Mouse (Mus musculus) brown adipose tissue, adult 24 weeks (tissue): Measurements from ENCODE around the gene Nutm1. TPM values are rescaled to one million over a fixed set of nuclear protein-coding genes. Genes with fewer than 3 reads are reported as not detected.

Experiments
- H3K27ac ChIP-seq: fragments of 200-500 bp; replicated peaks from 2 replicates; pipeline ENCODE4 v1.5.1; 2012; ENCODE audit warnings: low read depth, mild to moderate bottlenecking, low read length
- H3K4me1 ChIP-seq: fragments of 200-500 bp; 2 replicates; pipeline ENCODE4 v1.6.1; 2012; ENCODE audit warnings: low read length, mixed read lengths; ENCODE audit not compliant: control insufficient read depth, insufficient read depth, insufficient read length
- H3K4me3 ChIP-seq: fragments of 200-500 bp; 2 replicates; pipeline ENCODE4 v1.5.1; 2012; ENCODE audit warnings: low read depth, mild to moderate bottlenecking, low read length, moderate library complexity; ENCODE audit not compliant: insufficient read depth
- polyA plus RNA-seq: library from polyadenylated mRNA; stranded (reverse); fragments of >200 nt; gene quantifications from 2 replicates; pipeline ENCODE4 v1.2.4, GENCODE M21; 2012; ENCODE audit not compliant: missing spikeins, insufficient read depth, insufficient read length

The Nutm1 gene
- polyA plus RNA-seq, 1 experiment: not detected

DNA sequence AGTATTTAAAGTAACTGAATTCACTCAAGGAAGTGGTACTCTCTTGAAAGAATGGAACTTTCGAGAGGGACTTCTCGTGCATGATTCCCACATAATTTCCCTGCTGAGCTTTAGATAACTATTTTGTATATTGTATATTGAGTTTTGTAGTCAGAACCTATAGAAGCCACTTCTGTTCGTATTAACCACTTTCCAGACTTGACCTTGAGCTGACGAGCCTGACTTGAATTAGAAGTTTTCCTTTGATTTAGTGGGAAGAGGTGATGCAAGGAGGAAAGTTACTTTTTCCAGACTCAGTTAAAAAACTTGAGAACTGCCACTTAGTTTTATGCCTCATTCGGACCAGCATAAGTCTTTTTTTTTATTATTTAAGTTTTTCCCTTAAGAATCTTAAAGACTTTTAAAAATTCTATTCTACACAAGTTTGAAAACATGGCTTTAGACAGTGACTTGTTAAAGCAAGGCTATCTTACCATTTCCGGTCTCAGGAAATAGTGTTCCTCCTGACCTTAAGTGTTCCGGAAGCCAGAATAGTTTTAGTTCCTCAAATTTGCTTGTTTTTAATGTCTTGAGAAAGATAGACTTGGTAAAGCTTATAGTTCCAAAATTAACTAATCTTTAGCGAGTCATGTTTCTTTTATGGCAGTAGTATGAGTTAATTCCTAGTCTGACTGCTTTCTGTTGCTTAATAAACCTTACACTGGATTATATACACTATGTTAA, 8.6 kb upstream of the Nutm1 start:
- peak overlapping the region; percentile 34; the same call in 1 of the 2 replicates for H3K27ac ChIP-seq
- peak overlapping the region; percentile 22; the same call in 1 of the 2 replicates for H3K4me3 ChIP-seq

DNA sequence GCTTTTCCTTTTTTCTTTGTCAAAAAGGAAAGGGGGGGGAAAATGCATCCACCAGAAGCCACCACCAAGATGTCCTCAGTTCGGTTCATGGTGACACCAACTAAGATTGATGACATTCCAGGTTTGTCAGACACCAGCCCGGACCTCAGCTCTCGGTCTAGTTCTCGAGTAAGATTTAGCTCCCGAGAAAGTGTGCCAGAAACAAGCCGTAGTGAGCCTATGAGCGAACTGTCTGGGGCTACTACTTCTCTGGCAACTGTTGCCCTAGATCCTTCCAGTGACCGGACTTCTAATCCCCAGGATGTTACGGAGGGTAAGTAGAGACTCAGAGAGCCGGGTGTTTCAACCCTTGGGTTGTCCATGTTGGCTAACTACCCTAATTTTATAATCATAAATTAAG, 7.7 kb upstream of the Nutm1 start:
- Histone ChIP-seq H3K27ac (peak overlapping the region; percentile 71), H3K4me1 (peaks cover 7% of the 10 kb centered on the region), H3K4me3 (peak overlapping the region; percentile 84)

More for the DNA sequence above, 8.6 kb upstream of the Nutm1 start:
- peaks cover 7% of the 10 kb centered on the region for H3K4me1 ChIP-seq

- H3K27ac ChIP-seq: peak within 1 kb of the TSS; percentile 81
- H3K4me3 ChIP-seq: peak within 1 kb of the TSS; percentile 84
- peaks cover 5% of the 10 kb centered on the region for H3K4me1 ChIP-seq
Measured at GRCm38 (mm10) chr2:112266242-112266592, 7.1 kb upstream of the Nutm1 start, which contains the start of gene Gm21985. Gene Gm21985 (plus strand): TSS chr2:112266314.

DNA sequence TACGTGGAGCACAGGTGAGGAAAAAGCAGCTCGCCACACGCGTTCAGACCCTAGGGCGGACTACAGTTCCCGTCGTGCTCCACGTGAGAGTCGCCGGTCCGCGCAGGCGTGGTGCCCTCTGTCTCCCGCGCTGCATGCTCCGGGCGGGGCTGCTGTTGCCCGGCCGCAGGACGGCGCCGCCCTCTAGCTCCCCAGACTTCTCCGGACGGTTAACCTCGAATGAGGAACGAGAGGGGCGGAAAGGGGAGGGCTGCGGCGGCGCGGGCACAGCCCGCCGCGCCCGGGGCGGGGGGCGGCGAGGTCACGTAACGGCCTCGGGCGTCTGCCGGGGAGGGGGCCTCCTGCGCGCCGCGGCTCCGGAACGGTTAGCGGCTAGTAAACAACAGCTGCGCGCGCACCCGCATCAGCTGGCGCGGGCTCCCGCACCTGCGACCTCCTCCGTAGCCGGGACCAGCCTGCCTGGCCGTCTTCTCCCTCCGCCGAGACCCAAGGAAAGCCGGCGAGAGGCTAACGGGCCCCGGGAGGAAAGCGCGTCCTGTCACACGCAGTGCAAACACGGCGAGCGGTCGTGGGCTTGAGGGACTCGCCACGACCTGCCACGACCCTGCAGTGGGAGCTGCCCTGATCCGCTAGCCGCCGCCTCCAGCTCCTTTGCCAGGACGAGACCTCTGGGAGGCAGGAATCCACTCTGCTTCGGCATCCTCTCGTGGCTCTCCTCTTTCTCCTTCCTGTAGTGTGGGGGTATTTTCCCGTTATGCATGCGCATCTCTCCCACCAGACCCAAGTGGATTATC, 6.6 kb upstream of the Nutm1 start, which contains the start of gene Slc12a6:
Gene Slc12a6 (plus strand): TSS at position 378 of the 794 bp plus-strand sequence.
- H3K4me1 ChIP-seq: peaks cover 4% of the 10 kb centered on the region; the same call in 1 of the 2 replicates
- peak within 1 kb of the TSS; percentile 81 for H3K27ac ChIP-seq
- peak within 1 kb of the TSS; percentile 84 for H3K4me3 ChIP-seq

DNA sequence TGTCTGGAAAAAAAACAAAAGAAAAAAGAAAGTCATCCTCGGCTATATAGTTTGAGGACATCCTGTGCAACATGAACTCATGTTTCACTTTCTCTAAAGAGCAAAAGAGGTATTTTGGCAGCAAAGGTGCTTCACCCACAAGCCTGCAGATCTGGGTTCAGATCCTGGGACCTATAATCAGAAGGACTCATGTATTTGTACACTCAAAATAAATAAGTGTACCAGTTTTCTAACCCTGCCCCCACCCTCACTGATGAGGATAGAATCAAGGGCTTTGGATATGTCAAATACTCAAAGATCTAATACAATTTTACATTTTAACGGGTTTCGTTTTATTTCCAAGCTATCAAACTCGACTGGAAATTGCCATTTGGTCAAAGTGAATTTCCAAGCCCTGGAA, 5.3 kb upstream of the Nutm1 start:
- Histone ChIP-seq H3K27ac (no peak overlapping the region), H3K4me3 (no peak overlapping the region), H3K4me1 (no peaks in the 10 kb centered on the region)

DNA sequence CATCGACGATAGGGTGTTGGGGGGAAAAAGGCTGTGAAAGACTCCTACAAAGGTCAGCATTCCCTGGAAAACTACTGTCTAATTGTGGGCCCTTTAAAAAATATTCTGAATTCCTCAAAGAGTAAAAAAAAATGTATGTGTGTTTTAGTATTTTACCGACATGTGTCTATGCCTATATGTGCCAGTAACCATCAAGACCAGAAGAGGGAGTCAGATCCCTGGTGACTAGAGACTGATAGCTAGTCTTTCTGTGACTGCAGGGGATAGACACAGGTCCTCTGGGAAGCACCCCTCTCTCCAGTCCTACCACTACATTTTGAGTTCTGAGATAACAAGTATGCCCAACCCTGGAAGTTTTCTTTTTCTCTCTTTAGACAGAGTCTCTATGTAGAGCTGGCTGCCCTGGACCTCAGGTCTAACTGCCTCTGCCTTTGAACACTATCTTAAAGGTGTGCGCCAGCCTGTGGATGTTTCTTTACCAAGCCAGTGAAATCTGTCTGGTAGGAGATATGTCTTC, 3.7 kb upstream of the Nutm1 start:
- peak overlapping the region; percentile 60 for H3K4me3 ChIP-seq
- H3K4me1 ChIP-seq: no peaks in the 10 kb centered on the region
- no peak overlapping the region for H3K27ac ChIP-seq

GRCm38 (mm10) chr2:112261748-112262653, 2.9 kb upstream of the Nutm1 start, which contains the start of gene Nop10:
Gene Nop10 (plus strand): TSS chr2:112261926.
- Histone ChIP-seq H3K4me3 (peak within 1 kb of the TSS; percentile 60), H3K4me1 (no peaks in the 10 kb centered on the region), H3K27ac (peak within 1 kb of the TSS; percentile 26; the same call in 1 of the 2 replicates)

DNA sequence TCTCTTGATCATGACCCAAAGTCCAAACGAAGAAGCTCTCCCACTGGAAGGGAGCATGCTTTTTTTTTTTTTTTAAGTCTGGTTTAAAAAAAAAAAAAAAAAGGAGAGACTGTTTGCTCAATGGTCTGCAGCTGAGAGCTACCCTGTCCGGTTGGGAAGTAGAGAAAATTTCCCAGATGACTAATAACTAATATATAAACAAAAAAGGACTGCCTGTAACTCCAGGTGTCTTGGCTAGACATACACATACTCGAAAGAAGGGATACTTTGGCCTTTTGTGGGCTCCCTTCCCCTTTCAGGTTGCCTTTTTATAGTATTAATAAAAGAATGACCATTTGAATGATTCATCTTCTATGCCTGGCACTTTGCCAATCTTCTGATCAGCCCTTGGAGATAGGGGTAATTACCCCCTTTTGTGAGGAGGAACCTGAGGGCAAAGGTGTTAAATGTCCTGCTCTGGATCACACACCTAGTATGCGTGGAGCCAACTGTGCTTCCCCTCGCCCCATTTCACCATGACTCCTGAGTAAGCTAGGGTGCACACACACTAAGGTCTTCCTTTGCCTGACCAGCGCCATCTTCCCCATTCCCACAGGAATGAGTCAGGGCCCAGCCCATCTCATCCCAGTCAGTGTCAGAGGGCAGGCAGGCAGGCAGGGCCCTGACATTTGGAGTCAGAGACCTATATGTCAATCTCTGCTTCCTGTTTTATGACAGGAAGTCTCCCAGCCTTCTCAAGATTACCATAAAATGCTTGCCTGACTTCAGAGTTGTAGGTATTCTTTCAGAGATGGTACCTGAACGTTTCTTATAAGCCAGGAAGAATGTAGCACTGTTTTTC, 4.2 kb downstream of the Nutm1 start:
- Histone ChIP-seq H3K27ac (no peak overlapping the region), H3K4me1 (no peaks in the 10 kb centered on the region)

GRCm38 (mm10) chr2:112249780-112250453, 9.2 kb downstream of the Nutm1 start:
- no peak overlapping the region for H3K4me3 ChIP-seq
- no peak overlapping the region for H3K27ac ChIP-seq
- H3K4me1 ChIP-seq: no peaks in the 10 kb centered on the region

More for the DNA sequence above, 4.2 kb downstream of the Nutm1 start:
- no peak overlapping the region for H3K4me3 ChIP-seq

GRCm38 (mm10) chr2:112247323-112247722, 11.8 kb downstream of the Nutm1 start:
- Histone ChIP-seq H3K4me3 (no peak overlapping the region), H3K4me1 (no peaks in the 10 kb centered on the region), H3K27ac (no peak overlapping the region)

DNA sequence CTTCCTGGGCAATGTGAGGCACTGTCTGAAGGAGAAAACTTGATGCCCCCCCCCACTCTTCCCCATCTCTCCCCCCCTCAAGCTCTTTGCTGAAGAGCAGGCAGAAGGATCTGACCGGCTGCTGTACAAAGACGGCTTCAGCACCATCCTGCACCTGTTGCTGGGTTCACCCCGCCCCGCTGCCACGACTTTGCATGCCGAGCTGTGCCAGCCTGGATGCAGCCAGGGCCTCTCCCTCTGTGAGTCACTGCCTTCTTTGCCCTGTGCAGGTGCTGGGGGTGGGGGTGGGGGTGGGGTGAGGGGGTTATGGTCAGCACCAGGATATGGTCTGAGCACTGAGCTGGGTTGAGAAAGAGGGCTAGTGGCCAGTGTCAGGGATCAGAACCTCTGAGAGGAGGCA, 12.9 kb downstream of the Nutm1 start:
- H3K27ac ChIP-seq: no peak overlapping the region
- no peaks in the 10 kb centered on the region for H3K4me1 ChIP-seq
- H3K4me3 ChIP-seq: no peak overlapping the region

DNA sequence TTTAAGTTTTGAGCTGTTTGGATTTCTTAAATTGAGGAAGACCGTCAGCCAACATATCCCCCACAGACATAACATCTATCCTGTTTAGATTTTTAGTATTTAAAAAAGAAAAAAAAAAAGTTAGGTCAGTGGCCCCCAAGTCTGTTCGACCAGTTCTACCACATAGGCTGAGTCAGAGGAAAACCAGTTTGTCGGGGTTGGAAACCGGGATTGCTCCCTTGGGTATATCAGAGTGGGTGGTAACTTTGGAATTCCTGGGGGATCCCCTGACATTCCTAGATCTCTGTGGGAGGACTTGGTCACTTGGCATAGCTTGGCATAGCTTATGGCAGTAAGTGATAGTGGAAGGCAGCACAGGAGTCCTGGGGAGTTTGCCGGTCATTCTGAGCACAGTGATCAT, 13.8 kb downstream of the Nutm1 start:
- Histone ChIP-seq H3K4me1 (no peaks in the 10 kb centered on the region), H3K4me3 (no peak overlapping the region)

GRCm38 (mm10) chr2:112241787-112242186, 17.3 kb downstream of the Nutm1 start:
- Histone ChIP-seq H3K4me3 (no peak overlapping the region), H3K4me1 (no peaks in the 10 kb centered on the region), H3K27ac (no peak overlapping the region)

More for the DNA sequence above, 13.8 kb downstream of the Nutm1 start:
- H3K27ac ChIP-seq: no peak overlapping the region
